Mouse (Mus musculus): ENCODE measurements around the gene Tmem231. TPM values are rescaled to one million over a fixed set of nuclear protein-coding genes. Genes with fewer than 3 reads are reported as not detected.
A peak's percentile ranks its signal among the peaks of the same experiment; 100 is the strongest.

Gene Tmem231
- 18.6 and 20.0 TPM in 2 replicates for polyA plus RNA-seq (2014; fragmentation: Nextera tagmentation; extraction: Ambion mirVana)

DNA sequence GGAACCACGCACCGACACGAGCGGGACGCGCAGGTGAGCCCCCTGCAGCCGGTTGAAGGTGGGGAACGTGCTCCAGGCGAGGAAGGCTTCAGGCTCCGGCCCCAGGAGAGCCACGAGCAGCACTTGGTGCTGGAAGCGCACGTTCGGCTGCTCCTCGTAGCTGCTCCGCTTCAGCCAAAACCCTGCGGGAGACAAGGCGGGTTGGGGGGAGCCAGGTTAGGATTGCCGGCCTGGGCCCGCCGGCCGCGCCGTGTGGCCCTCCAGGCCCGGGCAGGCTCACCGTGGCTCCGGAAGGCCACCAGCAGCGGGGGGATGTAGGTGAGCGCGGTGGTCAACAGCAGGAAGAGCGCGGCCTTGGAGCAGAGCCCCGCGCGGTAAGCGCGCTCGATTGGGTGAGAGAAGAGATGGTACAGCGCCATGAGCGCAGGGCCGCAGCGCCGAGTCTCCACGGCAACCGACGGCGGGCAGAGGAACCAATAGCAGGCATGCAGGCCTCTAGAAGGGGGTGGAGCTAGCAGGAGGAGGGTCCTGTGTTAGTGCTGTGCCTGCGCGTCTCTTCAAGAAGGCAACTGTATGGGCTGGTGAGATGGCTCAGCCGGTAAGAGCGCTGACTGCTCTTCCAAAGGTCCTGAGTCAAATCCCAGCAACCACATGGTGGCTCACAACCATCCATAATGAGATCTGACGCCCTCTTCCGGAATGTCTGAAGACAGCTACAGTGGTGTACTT is at the start of gene Tmem231:
TSS of gene Tmem231 (minus strand) at position 534 of the 729 bp plus-strand sequence.
- WGBS, result under 1% methylated on average over 53 of the region's 53 CpGs
- Histone ChIP-seq H3K4me3 (ENCODE audit: low read depth, low read length) (peak within 1 kb of the TSS; percentile 69), H3K36me3 (replicated peaks; ENCODE audit: control insufficient read depth, insufficient read depth, low read depth, low read length) (no peaks in the 10 kb centered on the region)

DNA sequence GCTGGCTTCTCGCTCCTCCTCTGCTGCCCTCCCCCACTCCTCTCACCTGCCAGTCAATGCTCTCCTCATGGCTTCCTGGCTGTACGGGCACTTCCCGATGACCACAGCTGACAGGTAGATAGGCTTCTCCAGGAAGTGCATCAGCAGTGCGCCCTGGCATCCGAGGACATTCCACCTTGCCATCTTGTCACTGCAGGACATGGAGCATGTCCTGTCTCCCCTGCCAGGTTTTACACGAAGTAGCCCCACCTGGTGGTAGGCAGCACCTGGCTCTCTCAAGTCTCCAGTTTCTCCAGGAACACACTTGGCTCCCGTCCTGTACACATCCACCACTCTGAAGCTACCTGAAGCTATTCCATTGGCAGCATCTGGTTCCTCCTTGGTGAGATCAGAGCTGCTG is 48.4 kb upstream of the Tmem231 start:
- Histone ChIP-seq H3K27me3 (ENCODE audit: control insufficient read depth, insufficient read depth, low read length) (no peaks in the 10 kb centered on the region), H3K9ac (replicated peaks; ENCODE audit: low read length) (no peak overlapping the region), H3K4me1 (ENCODE audit: control insufficient read depth, insufficient read depth, low read length) (no peaks in the 10 kb centered on the region), H3K9me3 (replicated peaks; ENCODE audit: control insufficient read depth, low read length) (no peaks in the 10 kb centered on the region), H3K36me3 (replicated peaks; ENCODE audit: control insufficient read depth, insufficient read depth, low read depth, low read length) (no peaks in the 10 kb centered on the region; the same call in 1 of the 2 replicates), H3K27ac (replicated peaks; ENCODE audit: low read depth, low read length) (no peak overlapping the region), H3K4me2 (ENCODE audit: low read depth, low read length) (no peak overlapping the region), H3K4me3 (ENCODE audit: low read depth, low read length) (no peak overlapping the region)
- 72% methylated on average over 7 of the region's 7 CpGs for WGBS
- DNase-seq (ENCODE audit: low spot score) (no peak), ATAC-seq (replicated peaks; ENCODE audit: insufficient number of reproducible peaks, low FRiP score, low TSS enrichment, low read depth) (no peak)

More for the DNA sequence above, at the start of gene Tmem231:
- ATAC-seq (replicated peaks; ENCODE audit: insufficient number of reproducible peaks, low FRiP score, low TSS enrichment, low read depth), result peak; percentile 99
- peak within 1 kb of the TSS; percentile 66; the same call in 1 of the 2 replicates for H3K27ac ChIP-seq (replicated peaks; ENCODE audit: low read depth, low read length)
- H3K4me1 ChIP-seq (ENCODE audit: control insufficient read depth, insufficient read depth, low read length), result no peaks in the 10 kb centered on the region; the same call in 1 of the 2 replicates
- peak; percentile 94 for DNase-seq (ENCODE audit: low spot score)
- H3K27me3 ChIP-seq (ENCODE audit: control insufficient read depth, insufficient read depth, low read length), result no peaks in the 10 kb centered on the region
- H3K9me3 ChIP-seq (replicated peaks; ENCODE audit: control insufficient read depth, low read length), result no peaks in the 10 kb centered on the region
- H3K4me2 ChIP-seq (ENCODE audit: low read depth, low read length), result peak within 1 kb of the TSS; percentile 90
- peak within 1 kb of the TSS; percentile 82 for H3K9ac ChIP-seq (replicated peaks; ENCODE audit: low read length)

DNA sequence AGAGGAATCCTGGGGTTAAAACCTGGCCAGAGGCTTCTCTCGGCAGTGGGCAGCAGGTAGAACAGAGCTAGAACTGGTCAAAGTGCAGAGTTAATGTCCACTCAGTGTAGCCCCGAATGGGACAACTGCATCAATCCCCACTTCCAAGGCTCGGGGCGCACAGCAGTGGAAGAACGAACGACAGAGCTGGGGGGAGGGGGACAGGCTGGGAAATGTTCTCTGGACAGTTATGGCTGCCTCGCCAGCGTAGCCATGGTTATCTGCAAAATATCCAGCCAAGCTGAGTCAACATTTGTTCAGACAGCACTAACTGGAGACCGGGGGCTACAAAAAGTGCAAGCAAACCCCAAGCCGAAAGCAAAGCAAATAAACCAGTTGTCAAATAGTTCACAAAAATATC is 44.5 kb upstream of the Tmem231 start:
- no peak for ATAC-seq (replicated peaks; ENCODE audit: insufficient number of reproducible peaks, low FRiP score, low TSS enrichment, low read depth)
- Histone ChIP-seq H3K4me2 (ENCODE audit: low read depth, low read length) (no peak overlapping the region), H3K4me3 (ENCODE audit: low read depth, low read length) (no peak overlapping the region), H3K9me3 (replicated peaks; ENCODE audit: control insufficient read depth, low read length) (no peaks in the 10 kb centered on the region), H3K9ac (replicated peaks; ENCODE audit: low read length) (no peak overlapping the region), H3K27ac (replicated peaks; ENCODE audit: low read depth, low read length) (no peak overlapping the region), H3K4me1 (ENCODE audit: control insufficient read depth, insufficient read depth, low read length) (no peaks in the 10 kb centered on the region), H3K27me3 (ENCODE audit: control insufficient read depth, insufficient read depth, low read length) (no peaks in the 10 kb centered on the region), H3K36me3 (replicated peaks; ENCODE audit: control insufficient read depth, insufficient read depth, low read depth, low read length) (no peaks in the 10 kb centered on the region; the same call in 1 of the 2 replicates)
- 78% methylated on average over 10 of the region's 10 CpGs for WGBS
- DNase-seq (ENCODE audit: low spot score), result no peak

DNA sequence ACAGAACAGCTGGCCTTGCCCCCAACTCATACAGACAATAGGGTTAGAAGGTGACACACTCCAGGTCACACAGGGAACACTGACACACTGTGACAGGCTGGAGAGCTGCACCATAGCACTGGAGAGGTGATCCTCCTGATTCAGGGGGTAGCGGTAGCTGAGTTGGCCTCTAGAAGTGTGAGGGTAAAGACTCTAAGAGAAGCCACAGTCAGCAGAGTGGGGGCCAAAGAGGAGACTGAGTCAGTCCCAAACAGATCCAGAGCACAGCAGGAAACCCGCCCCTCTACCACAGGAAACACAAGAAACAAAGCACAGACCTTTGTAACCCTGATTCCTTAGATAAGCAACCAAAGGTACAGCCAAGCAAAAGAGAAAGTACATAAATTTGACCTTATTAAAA is 42.6 kb upstream of the Tmem231 start:
- Histone ChIP-seq H3K36me3 (replicated peaks; ENCODE audit: control insufficient read depth, insufficient read depth, low read depth, low read length) (no peaks in the 10 kb centered on the region; the same call in 1 of the 2 replicates), H3K4me2 (ENCODE audit: low read depth, low read length) (no peak overlapping the region), H3K4me3 (ENCODE audit: low read depth, low read length) (no peak overlapping the region), H3K9me3 (replicated peaks; ENCODE audit: control insufficient read depth, low read length) (no peaks in the 10 kb centered on the region), H3K4me1 (ENCODE audit: control insufficient read depth, insufficient read depth, low read length) (no peaks in the 10 kb centered on the region), H3K9ac (replicated peaks; ENCODE audit: low read length) (no peak overlapping the region), H3K27me3 (ENCODE audit: control insufficient read depth, insufficient read depth, low read length) (no peaks in the 10 kb centered on the region), H3K27ac (replicated peaks; ENCODE audit: low read depth, low read length) (no peak overlapping the region)
- no peak for ATAC-seq (replicated peaks; ENCODE audit: insufficient number of reproducible peaks, low FRiP score, low TSS enrichment, low read depth)
- DNase-seq (ENCODE audit: low spot score), result no peak
- WGBS, result 76% methylated on average over 2 of the region's 2 CpGs

DNA sequence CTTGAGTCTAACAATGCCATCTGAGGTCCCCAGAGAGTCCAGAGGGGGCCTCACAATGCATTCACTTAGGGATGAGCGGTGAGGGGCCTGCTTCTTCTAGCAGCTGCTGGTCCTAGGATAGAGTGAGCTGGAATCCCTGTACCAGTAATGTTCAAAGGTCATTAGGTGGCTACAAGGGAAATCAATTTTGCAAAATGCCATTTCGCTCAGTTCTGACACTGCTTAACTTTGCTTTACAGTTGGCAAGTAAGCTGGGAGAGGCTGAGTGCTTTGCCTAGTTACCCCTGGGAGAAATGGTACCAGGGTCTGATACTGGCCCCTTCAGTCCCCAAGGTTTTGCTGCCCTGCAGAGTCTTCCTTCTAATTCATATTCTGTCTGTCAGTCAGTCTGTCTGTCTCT is 42.0 kb upstream of the Tmem231 start:
- H3K27ac ChIP-seq (replicated peaks; ENCODE audit: low read depth, low read length), result no peak overlapping the region
- DNase-seq (ENCODE audit: low spot score), result no peak
- no peak overlapping the region for H3K9ac ChIP-seq (replicated peaks; ENCODE audit: low read length)
- ATAC-seq (replicated peaks; ENCODE audit: insufficient number of reproducible peaks, low FRiP score, low TSS enrichment, low read depth), result no peak
- H3K9me3 ChIP-seq (replicated peaks; ENCODE audit: control insufficient read depth, low read length), result no peaks in the 10 kb centered on the region
- H3K4me2 ChIP-seq (ENCODE audit: low read depth, low read length), result no peak overlapping the region
- WGBS, result 91% methylated on average over 2 of the region's 2 CpGs
- H3K4me1 ChIP-seq (ENCODE audit: control insufficient read depth, insufficient read depth, low read length), result no peaks in the 10 kb centered on the region
- H3K4me3 ChIP-seq (ENCODE audit: low read depth, low read length), result no peak overlapping the region
- no peaks in the 10 kb centered on the region; the same call in 1 of the 2 replicates for H3K36me3 ChIP-seq (replicated peaks; ENCODE audit: control insufficient read depth, insufficient read depth, low read depth, low read length)
- no peaks in the 10 kb centered on the region for H3K27me3 ChIP-seq (ENCODE audit: control insufficient read depth, insufficient read depth, low read length)

DNA sequence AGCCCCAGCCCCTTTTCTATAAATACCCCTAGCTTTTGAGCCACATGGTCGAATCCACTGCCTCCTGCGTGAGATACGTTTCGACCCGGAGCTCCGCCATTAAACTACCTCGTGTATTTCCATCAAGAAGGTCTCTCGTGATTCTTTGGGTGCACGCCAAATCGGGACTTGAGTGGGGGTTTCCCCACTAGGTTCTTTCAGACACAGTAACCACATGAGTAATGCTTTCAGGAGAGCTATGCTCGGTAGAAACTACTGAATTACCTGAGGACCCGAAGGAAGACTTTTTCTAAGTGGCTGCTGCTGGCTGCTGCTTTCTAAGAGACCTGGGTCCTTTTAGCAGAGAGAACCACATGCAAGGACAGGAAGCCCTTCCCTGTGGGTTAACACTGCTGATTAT is 40.5 kb upstream of the Tmem231 start:
- no peaks in the 10 kb centered on the region for H3K27me3 ChIP-seq (ENCODE audit: control insufficient read depth, insufficient read depth, low read length)
- H3K36me3 ChIP-seq (replicated peaks; ENCODE audit: control insufficient read depth, insufficient read depth, low read depth, low read length), result no peaks in the 10 kb centered on the region; the same call in 1 of the 2 replicates
- no peaks in the 10 kb centered on the region for H3K4me1 ChIP-seq (ENCODE audit: control insufficient read depth, insufficient read depth, low read length)
- no peak overlapping the region for H3K4me3 ChIP-seq (ENCODE audit: low read depth, low read length)
- DNase-seq (ENCODE audit: low spot score) (no peak), ATAC-seq (replicated peaks; ENCODE audit: insufficient number of reproducible peaks, low FRiP score, low TSS enrichment, low read depth) (no peak)
- no peaks in the 10 kb centered on the region for H3K9me3 ChIP-seq (replicated peaks; ENCODE audit: control insufficient read depth, low read length)
- H3K27ac ChIP-seq (replicated peaks; ENCODE audit: low read depth, low read length), result no peak overlapping the region
- H3K9ac ChIP-seq (replicated peaks; ENCODE audit: low read length), result no peak overlapping the region
- H3K4me2 ChIP-seq (ENCODE audit: low read depth, low read length), result no peak overlapping the region
- 94% methylated on average over 12 of the region's 12 CpGs for WGBS

DNA sequence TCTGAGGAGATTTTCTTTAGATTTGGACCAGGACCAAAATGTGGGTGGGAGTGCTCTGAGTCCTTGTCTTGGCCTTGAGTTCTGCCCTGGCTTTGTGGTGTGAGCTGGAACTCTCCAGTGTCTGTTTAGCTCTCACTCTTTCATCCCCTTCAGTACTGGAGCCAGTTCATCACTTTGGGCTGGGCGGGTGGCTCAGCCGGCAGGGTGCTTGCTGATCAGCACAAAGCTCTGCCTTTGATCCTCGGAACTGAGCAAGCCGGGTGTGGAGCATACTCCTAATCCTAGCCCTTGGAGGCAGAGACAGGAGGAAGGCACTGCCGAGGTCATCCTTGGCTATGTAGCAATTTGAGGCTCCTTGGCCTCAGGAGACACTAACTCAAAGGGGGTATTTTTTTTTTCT is 35.3 kb upstream of the Tmem231 start:
- no peaks in the 10 kb centered on the region for H3K9me3 ChIP-seq (replicated peaks; ENCODE audit: control insufficient read depth, low read length)
- H3K9ac ChIP-seq (replicated peaks; ENCODE audit: low read length), result no peak overlapping the region
- H3K27me3 ChIP-seq (ENCODE audit: control insufficient read depth, insufficient read depth, low read length), result no peaks in the 10 kb centered on the region
- ATAC-seq (replicated peaks; ENCODE audit: insufficient number of reproducible peaks, low FRiP score, low TSS enrichment, low read depth), result no peak
- WGBS, result 45% methylated on average over 5 of the region's 5 CpGs
- H3K36me3 ChIP-seq (replicated peaks; ENCODE audit: control insufficient read depth, insufficient read depth, low read depth, low read length), result no peaks in the 10 kb centered on the region
- H3K4me1 ChIP-seq (ENCODE audit: control insufficient read depth, insufficient read depth, low read length), result no peaks in the 10 kb centered on the region
- no peak overlapping the region for H3K27ac ChIP-seq (replicated peaks; ENCODE audit: low read depth, low read length)
- H3K4me3 ChIP-seq (ENCODE audit: low read depth, low read length), result no peak overlapping the region
- DNase-seq (ENCODE audit: low spot score), result no peak
- no peak overlapping the region for H3K4me2 ChIP-seq (ENCODE audit: low read depth, low read length)

DNA sequence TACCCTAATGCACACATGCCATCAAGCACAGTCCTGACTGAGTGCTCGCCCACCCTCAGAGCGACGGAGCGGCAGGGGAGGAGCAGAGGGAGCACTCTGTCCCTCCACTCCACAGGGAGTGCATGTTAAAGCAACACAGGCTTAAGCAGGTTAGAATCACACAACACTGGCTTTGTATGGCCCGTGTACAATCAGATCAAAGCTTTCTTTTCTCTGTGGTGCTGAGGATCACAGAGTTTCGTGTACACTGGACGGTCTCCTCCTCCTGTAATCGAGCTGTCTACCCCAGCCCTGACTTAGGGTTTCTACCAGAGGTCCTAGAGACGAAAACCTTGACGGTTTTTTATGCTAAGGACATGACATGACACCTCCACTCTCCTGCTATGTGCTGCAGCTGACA is 34.9 kb upstream of the Tmem231 start:
- Histone ChIP-seq H3K27ac (replicated peaks; ENCODE audit: low read depth, low read length) (no peak overlapping the region), H3K4me1 (ENCODE audit: control insufficient read depth, insufficient read depth, low read length) (no peaks in the 10 kb centered on the region), H3K4me3 (ENCODE audit: low read depth, low read length) (no peak overlapping the region), H3K4me2 (ENCODE audit: low read depth, low read length) (no peak overlapping the region), H3K36me3 (replicated peaks; ENCODE audit: control insufficient read depth, insufficient read depth, low read depth, low read length) (no peaks in the 10 kb centered on the region), H3K27me3 (ENCODE audit: control insufficient read depth, insufficient read depth, low read length) (no peaks in the 10 kb centered on the region), H3K9ac (replicated peaks; ENCODE audit: low read length) (no peak overlapping the region), H3K9me3 (replicated peaks; ENCODE audit: control insufficient read depth, low read length) (no peaks in the 10 kb centered on the region)
- ATAC-seq (replicated peaks; ENCODE audit: insufficient number of reproducible peaks, low FRiP score, low TSS enrichment, low read depth), result no peak
- WGBS, result 82% methylated on average over 10 of the region's 10 CpGs
- DNase-seq (ENCODE audit: low spot score), result no peak
